Mouse (Mus musculus): ENCODE measurements at regions not wholly inside any gene's neighbourhood (a gene's known extent, or its start where the extent isn't known, plus 50 kb on each side); places are given as distances from the start of the nearest gene placed in this dataset.
A peak's percentile ranks its signal among the peaks of the same experiment; 100 is the strongest.

GRCm38 (mm10) chr2:138838846-138839245 lies 582.5 kb downstream of the Btbd3 start:
- Histone ChIP-seq H3K9me3 (replicated peaks; ENCODE audit: control insufficient read depth, low read length) (no peaks in the 10 kb centered on the region), H3K9ac (replicated peaks; ENCODE audit: low read length) (no peak overlapping the region), H3K4me2 (ENCODE audit: low read depth, low read length) (no peak overlapping the region), H3K36me3 (replicated peaks; ENCODE audit: control insufficient read depth, insufficient read depth, low read depth, low read length) (no peaks in the 10 kb centered on the region), H3K4me3 (ENCODE audit: low read depth, low read length) (no peak overlapping the region), H3K27ac (replicated peaks; ENCODE audit: low read depth, low read length) (no peak overlapping the region), H3K27me3 (ENCODE audit: control insufficient read depth, insufficient read depth, low read length) (no peaks in the 10 kb centered on the region), H3K4me1 (ENCODE audit: control insufficient read depth, insufficient read depth, low read length) (no peaks in the 10 kb centered on the region)
- ATAC-seq (replicated peaks; ENCODE audit: insufficient number of reproducible peaks, low FRiP score, low TSS enrichment, low read depth): no peak
- DNase-seq (ENCODE audit: low spot score): no peak
- WGBS: 50% methylated on average over 3 of the region's 3 CpGs

GRCm38 (mm10) chr2:138859121-138859520 lies 602.8 kb downstream of the Btbd3 start:
- Histone ChIP-seq H3K4me1 (ENCODE audit: control insufficient read depth, insufficient read depth, low read length) (no peaks in the 10 kb centered on the region), H3K9me3 (replicated peaks; ENCODE audit: control insufficient read depth, low read length) (no peaks in the 10 kb centered on the region), H3K27me3 (ENCODE audit: control insufficient read depth, insufficient read depth, low read length) (no peaks in the 10 kb centered on the region), H3K4me2 (ENCODE audit: low read depth, low read length) (no peak overlapping the region), H3K36me3 (replicated peaks; ENCODE audit: control insufficient read depth, insufficient read depth, low read depth, low read length) (no peaks in the 10 kb centered on the region), H3K9ac (replicated peaks; ENCODE audit: low read length) (no peak overlapping the region), H3K4me3 (ENCODE audit: low read depth, low read length) (no peak overlapping the region), H3K27ac (replicated peaks; ENCODE audit: low read depth, low read length) (no peak overlapping the region)
- ATAC-seq (replicated peaks; ENCODE audit: insufficient number of reproducible peaks, low FRiP score, low TSS enrichment, low read depth): no peak
- DNase-seq (ENCODE audit: low spot score): no peak

GRCm38 (mm10) chr2:138896563-138896962 lies 597.1 kb upstream of the Sptlc3 start:
- ATAC-seq (replicated peaks; ENCODE audit: insufficient number of reproducible peaks, low FRiP score, low TSS enrichment, low read depth): no peak
- Histone ChIP-seq H3K27ac (replicated peaks; ENCODE audit: low read depth, low read length) (no peak overlapping the region), H3K4me3 (ENCODE audit: low read depth, low read length) (no peak overlapping the region), H3K9me3 (replicated peaks; ENCODE audit: control insufficient read depth, low read length) (no peaks in the 10 kb centered on the region), H3K27me3 (ENCODE audit: control insufficient read depth, insufficient read depth, low read length) (no peaks in the 10 kb centered on the region), H3K4me2 (ENCODE audit: low read depth, low read length) (no peak overlapping the region), H3K36me3 (replicated peaks; ENCODE audit: control insufficient read depth, insufficient read depth, low read depth, low read length) (no peaks in the 10 kb centered on the region), H3K4me1 (ENCODE audit: control insufficient read depth, insufficient read depth, low read length) (no peaks in the 10 kb centered on the region), H3K9ac (replicated peaks; ENCODE audit: low read length) (no peak overlapping the region)
- DNase-seq (ENCODE audit: low spot score): no peak
- 57% methylated on average over 3 of the region's 3 CpGs for WGBS

- Histone ChIP-seq H3K4me3 (ENCODE audit: low read depth, low read length) (no peak overlapping the region), H3K9me3 (replicated peaks; ENCODE audit: control insufficient read depth, low read length) (no peaks in the 10 kb centered on the region), H3K27me3 (ENCODE audit: control insufficient read depth, insufficient read depth, low read length) (no peaks in the 10 kb centered on the region), H3K4me1 (ENCODE audit: control insufficient read depth, insufficient read depth, low read length) (no peaks in the 10 kb centered on the region), H3K36me3 (replicated peaks; ENCODE audit: control insufficient read depth, insufficient read depth, low read depth, low read length) (no peaks in the 10 kb centered on the region), H3K9ac (replicated peaks; ENCODE audit: low read length) (no peak overlapping the region), H3K4me2 (ENCODE audit: low read depth, low read length) (no peak overlapping the region), H3K27ac (replicated peaks; ENCODE audit: low read depth, low read length) (no peak overlapping the region)
- ATAC-seq (replicated peaks; ENCODE audit: insufficient number of reproducible peaks, low FRiP score, low TSS enrichment, low read depth) (no peak), DNase-seq (ENCODE audit: low spot score) (peak; percentile 4)
- 26% methylated on average over 3 of the region's 3 CpGs for WGBS
These were observed 596.6 kb upstream of the Sptlc3 start for GRCm38 (mm10) chr2:138897101-138897500.

DNA sequence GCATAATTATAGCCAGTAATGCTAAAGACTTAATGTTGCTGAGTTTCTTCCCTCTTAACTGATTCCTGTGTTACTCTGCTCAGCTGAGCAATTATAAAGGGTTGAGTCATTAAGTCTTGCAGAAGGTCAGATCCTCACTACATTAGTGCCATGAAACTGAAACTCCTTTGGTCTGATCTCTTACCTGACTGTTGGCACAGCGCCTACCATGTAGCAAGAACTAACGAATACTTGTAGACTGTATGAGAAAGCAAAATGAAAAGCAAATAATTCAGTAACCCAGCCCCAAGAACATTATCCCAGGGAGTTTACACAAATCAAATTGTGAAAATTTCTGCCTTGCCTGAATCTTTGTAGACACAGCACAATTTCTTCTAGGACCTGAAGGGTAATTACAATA lies 556.5 kb upstream of the Sptlc3 start:
- H3K9me3 ChIP-seq (replicated peaks; ENCODE audit: control insufficient read depth, low read length): no peaks in the 10 kb centered on the region
- H3K4me3 ChIP-seq (ENCODE audit: low read depth, low read length): no peak overlapping the region
- H3K4me1 ChIP-seq (ENCODE audit: control insufficient read depth, insufficient read depth, low read length): no peaks in the 10 kb centered on the region
- no peak overlapping the region for H3K9ac ChIP-seq (replicated peaks; ENCODE audit: low read length)
- WGBS: 81% methylated on average over 2 of the region's 2 CpGs
- no peak overlapping the region for H3K4me2 ChIP-seq (ENCODE audit: low read depth, low read length)
- DNase-seq (ENCODE audit: low spot score): no peak
- no peak for ATAC-seq (replicated peaks; ENCODE audit: insufficient number of reproducible peaks, low FRiP score, low TSS enrichment, low read depth)
- no peaks in the 10 kb centered on the region for H3K36me3 ChIP-seq (replicated peaks; ENCODE audit: control insufficient read depth, insufficient read depth, low read depth, low read length)
- no peaks in the 10 kb centered on the region for H3K27me3 ChIP-seq (ENCODE audit: control insufficient read depth, insufficient read depth, low read length)
- H3K27ac ChIP-seq (replicated peaks; ENCODE audit: low read depth, low read length): no peak overlapping the region

GRCm38 (mm10) chr2:138939367-138939766 lies 554.3 kb upstream of the Sptlc3 start:
- Histone ChIP-seq H3K36me3 (replicated peaks; ENCODE audit: control insufficient read depth, insufficient read depth, low read depth, low read length) (no peaks in the 10 kb centered on the region), H3K4me3 (ENCODE audit: low read depth, low read length) (no peak overlapping the region), H3K9ac (replicated peaks; ENCODE audit: low read length) (no peak overlapping the region), H3K27me3 (ENCODE audit: control insufficient read depth, insufficient read depth, low read length) (no peaks in the 10 kb centered on the region), H3K27ac (replicated peaks; ENCODE audit: low read depth, low read length) (no peak overlapping the region), H3K4me1 (ENCODE audit: control insufficient read depth, insufficient read depth, low read length) (no peaks in the 10 kb centered on the region), H3K4me2 (ENCODE audit: low read depth, low read length) (no peak overlapping the region), H3K9me3 (replicated peaks; ENCODE audit: control insufficient read depth, low read length) (no peaks in the 10 kb centered on the region)
- DNase-seq (ENCODE audit: low spot score) (no peak), ATAC-seq (replicated peaks; ENCODE audit: insufficient number of reproducible peaks, low FRiP score, low TSS enrichment, low read depth) (no peak)
- WGBS: 86% methylated on average over 2 of the region's 2 CpGs

DNA sequence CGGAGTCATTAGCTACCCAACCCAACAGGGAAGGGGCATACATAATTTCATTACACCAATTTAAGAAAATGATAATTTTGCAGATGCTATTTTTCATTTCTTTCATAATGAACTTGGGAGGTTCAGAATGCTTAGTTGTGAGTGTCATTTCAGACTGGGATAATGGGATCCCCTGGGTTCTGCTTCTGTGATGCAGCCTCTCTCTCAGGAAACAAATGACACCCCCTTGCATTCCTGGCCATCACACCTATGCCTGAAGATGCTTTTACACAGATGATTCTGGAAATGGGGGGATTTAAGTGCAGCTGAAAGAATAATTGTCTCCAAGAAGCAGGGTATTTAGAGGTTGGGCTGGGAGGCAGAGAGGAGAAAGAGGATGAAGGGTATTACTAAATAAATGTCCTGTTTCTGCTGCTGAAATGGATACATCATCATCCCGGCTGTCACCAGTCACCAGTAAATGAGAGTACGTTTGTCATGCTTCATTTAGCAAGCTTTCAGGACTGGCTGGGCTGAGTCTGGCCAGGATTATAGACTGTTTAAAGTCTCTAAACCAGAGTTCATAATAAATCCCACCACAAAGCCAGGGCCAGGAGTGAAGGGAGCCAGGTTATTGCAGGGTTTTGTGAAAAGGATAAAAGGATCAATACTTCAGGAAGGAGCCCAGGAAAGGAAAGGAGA lies 527.5 kb upstream of the Sptlc3 start:
- no peak overlapping the region for H3K4me3 ChIP-seq (ENCODE audit: low read depth, low read length)
- H3K9ac ChIP-seq (replicated peaks; ENCODE audit: low read length): no peak overlapping the region
- H3K27ac ChIP-seq (replicated peaks; ENCODE audit: low read depth, low read length): no peak overlapping the region
- H3K4me2 ChIP-seq (ENCODE audit: low read depth, low read length): no peak overlapping the region
- H3K36me3 ChIP-seq (replicated peaks; ENCODE audit: control insufficient read depth, insufficient read depth, low read depth, low read length): no peaks in the 10 kb centered on the region
- 35% methylated on average over 3 of the region's 3 CpGs for WGBS
- H3K27me3 ChIP-seq (ENCODE audit: control insufficient read depth, insufficient read depth, low read length): no peaks in the 10 kb centered on the region
- H3K9me3 ChIP-seq (replicated peaks; ENCODE audit: control insufficient read depth, low read length): no peaks in the 10 kb centered on the region
- ATAC-seq (replicated peaks; ENCODE audit: insufficient number of reproducible peaks, low FRiP score, low TSS enrichment, low read depth): no peak
- DNase-seq (ENCODE audit: low spot score): no peak
- H3K4me1 ChIP-seq (ENCODE audit: control insufficient read depth, insufficient read depth, low read length): no peaks in the 10 kb centered on the region

DNA sequence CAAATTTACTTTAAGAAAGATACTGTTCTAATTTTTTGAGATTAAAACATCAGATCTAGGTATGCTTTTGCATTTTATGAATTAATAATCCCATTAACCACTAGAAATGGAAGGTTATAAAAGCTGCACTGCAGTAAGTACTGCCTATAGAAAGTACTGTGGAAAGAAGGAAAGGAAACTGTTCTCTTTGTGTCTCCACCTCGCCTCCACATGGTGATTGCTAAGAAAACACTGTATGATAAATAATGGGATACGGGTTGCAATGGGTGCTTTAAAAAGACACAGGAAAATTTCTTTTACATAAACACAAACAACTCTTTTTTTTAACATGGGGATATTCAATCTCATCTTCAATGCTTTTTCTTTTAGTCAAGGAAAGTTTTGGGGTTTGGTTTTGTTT lies 519.2 kb upstream of the Sptlc3 start:
- Histone ChIP-seq H3K27me3 (ENCODE audit: control insufficient read depth, insufficient read depth, low read length) (no peaks in the 10 kb centered on the region), H3K36me3 (replicated peaks; ENCODE audit: control insufficient read depth, insufficient read depth, low read depth, low read length) (no peaks in the 10 kb centered on the region), H3K9ac (replicated peaks; ENCODE audit: low read length) (no peak overlapping the region), H3K4me3 (ENCODE audit: low read depth, low read length) (no peak overlapping the region), H3K4me2 (ENCODE audit: low read depth, low read length) (no peak overlapping the region), H3K4me1 (ENCODE audit: control insufficient read depth, insufficient read depth, low read length) (no peaks in the 10 kb centered on the region), H3K9me3 (replicated peaks; ENCODE audit: control insufficient read depth, low read length) (no peaks in the 10 kb centered on the region), H3K27ac (replicated peaks; ENCODE audit: low read depth, low read length) (no peak overlapping the region)
- WGBS: 37% methylated on average over 2 of the region's 2 CpGs
- DNase-seq (ENCODE audit: low spot score): no peak
- ATAC-seq (replicated peaks; ENCODE audit: insufficient number of reproducible peaks, low FRiP score, low TSS enrichment, low read depth): no peak
